Mouse (Mus musculus): ENCODE measurements around the gene Slc9a3r1. TPM values are rescaled to one million over a fixed set of nuclear protein-coding genes. Genes with fewer than 3 reads are reported as not detected.

The Slc9a3r1 gene
- total RNA-seq, 2 experiments from 2014 or later = 11.9 to 17.4 TPM

GRCm38 (mm10) chr11:115161578-115162204 is 1.4 kb upstream of the Slc9a3r1 start:
- DNase-seq = peak in 1 of 2 experiments; percentile 14
- intact Hi-C loops (cut with DNase I) = loop anchor here (1.0 to 2.0 kb wide), 2 partner anchors 21 to 109 kb away; no protein-coding TSS in a partner anchor

- no peak for DNase-seq
- intact Hi-C loops (cut with DNase I) = no loop called here
Observed at GRCm38 (mm10) chr11:115162205-115162601, 938 bp upstream of the Slc9a3r1 start.

- peak in 1 of 2 experiments; percentile 50 for DNase-seq
- intact Hi-C loops (cut with DNase I) = no loop called here
Observed at GRCm38 (mm10) chr11:115163568-115164150, 518 bp downstream of the Slc9a3r1 start.

DNA sequence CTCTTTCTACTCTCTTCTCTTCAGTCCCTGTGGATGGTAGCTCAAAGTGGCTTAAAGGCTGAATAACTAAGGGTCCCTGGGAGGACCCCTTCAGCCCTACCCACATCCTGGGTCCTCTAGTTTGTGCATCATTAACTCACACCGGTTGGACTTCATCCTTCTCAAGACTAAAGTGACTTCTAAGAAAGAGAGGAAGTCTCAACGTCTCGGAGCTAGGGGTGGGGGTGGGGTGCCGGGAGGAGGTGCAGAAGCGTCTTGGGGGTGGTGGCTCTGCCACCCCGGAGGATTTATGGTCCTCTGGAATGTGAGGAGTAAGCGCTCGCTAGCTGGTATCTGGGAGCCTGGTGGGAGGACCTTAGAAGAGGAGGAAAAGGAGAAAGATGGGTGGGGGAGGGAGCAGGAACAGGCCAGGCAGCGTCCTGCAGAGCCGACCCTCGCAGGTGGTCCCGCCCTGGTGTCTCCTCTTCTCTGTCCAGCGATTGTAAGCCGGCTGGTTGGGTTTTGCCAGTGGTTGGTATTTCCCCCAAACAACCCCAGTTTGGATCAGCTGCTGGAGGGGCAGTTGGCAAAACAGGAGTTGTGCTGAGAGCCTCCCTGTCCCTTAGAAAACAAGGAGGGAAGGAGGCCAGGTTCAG is 1.3 kb downstream of the Slc9a3r1 start:
- peak in 1 of 2 experiments; percentile 13 for DNase-seq
- intact Hi-C loops (cut with DNase I) = no loop called here

DNA sequence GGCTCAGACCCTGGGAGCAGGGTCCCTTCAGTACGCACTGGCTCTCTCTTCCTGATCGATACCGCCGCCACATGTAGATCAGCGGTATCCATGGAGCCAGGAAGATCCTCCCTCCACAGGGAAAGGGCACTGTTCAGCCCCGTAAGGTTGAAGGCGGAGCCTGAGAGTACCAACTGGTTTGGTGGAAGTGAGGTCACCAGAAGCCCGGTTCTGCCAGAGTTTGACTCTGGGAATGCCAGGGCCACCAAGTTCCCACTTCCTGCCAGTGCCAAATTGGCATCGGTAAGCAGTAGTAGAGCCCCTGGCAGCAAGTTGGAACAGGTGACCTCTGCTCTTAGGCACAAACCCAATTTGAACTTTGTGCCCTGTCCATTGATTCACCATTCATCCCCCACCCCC is 1.8 kb downstream of the Slc9a3r1 start:
- DNase-seq = peak in 1 of 2 experiments; percentile 18
- intact Hi-C loops (cut with DNase I) = no loop called here

DNA sequence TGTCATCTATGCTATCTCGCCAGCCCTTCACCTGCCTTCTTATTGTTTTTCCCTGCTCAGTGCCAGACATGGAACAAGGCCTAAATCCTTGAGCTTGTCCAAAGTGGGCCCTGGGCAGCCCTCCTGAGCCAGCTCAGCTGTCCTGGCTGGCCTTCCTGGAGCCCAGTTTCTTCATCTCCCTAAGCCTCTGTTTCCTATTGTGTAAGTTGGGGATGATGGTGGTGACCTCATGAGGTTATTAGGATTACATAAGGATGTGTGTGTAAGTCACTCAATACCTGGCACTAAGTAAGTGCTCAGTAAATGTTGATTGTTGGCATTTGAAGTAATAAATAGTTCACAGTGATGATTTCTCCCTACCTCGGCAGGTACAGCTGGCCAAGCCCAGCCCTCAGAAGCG is 3.6 kb downstream of the Slc9a3r1 start:
- DNase-seq = no peak
- intact Hi-C loops (cut with DNase I) = no loop called here

DNA sequence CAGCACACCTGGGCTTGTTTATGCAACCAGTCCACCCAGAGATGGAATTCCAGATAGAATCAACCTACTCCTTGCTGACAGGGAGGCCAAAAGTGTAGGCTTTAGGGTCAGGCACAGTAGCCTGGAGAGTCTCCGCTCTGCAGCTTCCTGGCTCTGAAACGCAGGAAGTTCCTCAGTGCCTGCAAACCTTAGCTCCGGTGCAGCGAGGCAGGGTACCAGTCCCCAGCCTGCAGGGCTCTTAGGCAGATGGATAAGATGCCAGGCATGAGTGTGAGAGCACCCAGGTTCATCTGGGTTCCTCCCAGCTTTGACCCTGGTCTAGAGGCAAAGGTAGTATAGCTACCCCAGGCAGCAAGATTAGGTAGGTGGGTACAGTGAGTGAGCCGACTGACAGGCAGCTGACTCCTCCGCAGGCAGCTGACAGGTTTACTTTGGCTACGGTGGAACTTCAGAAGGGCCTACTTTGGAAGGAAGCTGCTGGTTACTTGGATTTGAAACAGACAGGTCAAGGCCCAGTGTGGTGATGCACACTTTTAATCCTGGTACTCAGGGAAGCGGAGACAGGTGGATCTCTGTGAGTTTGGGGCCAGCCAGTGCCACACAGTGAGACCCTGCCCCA is 4.6 kb downstream of the Slc9a3r1 start:
- no peak for DNase-seq
- intact Hi-C loops (cut with DNase I) = no loop called here

GRCm38 (mm10) chr11:115169430-115169829 is 6.3 kb downstream of the Slc9a3r1 start:
- no peak for DNase-seq
- intact Hi-C loops (cut with DNase I) = no loop called here

DNA sequence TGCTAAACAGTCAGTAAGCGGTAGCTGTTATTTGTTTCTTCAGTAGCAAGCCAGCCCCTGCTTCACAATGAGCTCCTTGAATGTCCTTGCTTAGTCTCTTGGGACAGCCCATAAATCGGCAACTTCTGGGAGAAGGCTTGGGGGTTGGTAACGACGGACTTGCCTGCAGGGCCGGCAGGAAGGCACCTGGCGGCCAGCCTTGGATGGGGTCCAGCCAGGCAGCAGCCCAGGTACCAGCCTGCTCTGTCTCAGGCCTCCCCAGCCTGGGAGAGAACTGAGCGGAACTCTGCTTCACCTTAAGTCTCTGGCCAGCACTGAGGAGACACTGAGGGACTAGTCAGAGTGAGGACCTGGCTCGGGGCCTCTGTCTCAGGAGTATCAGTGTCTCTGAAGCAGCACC is 8.0 kb downstream of the Slc9a3r1 start:
- DNase-seq = no peak
- intact Hi-C loops (cut with DNase I) = no loop called here

DNA sequence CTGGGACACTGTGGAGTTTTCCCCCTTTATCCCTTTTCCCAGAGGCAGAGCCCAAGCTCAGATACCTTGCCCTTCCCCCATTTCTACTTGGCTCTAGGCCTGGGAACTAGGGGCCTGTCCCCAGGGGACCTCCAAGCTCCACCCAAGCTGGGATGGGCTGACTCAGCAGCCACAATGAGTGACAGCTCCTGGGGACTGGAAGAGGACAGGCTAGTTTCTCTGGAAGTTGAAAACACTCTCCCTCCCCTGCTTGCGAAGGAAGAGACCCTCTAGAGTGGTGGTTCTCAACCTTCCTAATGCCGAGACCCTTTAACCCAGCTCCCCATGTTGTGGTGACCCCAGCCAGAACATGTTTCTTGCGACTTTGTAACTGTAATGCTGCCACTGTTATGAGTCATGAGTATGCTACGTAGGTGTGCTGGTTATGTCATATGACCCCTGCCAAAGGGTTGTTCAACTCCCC is 9.7 kb downstream of the Slc9a3r1 start:
- peak; percentile 78 to 83 for DNase-seq
- intact Hi-C loops (cut with DNase I) = no loop called here

DNA sequence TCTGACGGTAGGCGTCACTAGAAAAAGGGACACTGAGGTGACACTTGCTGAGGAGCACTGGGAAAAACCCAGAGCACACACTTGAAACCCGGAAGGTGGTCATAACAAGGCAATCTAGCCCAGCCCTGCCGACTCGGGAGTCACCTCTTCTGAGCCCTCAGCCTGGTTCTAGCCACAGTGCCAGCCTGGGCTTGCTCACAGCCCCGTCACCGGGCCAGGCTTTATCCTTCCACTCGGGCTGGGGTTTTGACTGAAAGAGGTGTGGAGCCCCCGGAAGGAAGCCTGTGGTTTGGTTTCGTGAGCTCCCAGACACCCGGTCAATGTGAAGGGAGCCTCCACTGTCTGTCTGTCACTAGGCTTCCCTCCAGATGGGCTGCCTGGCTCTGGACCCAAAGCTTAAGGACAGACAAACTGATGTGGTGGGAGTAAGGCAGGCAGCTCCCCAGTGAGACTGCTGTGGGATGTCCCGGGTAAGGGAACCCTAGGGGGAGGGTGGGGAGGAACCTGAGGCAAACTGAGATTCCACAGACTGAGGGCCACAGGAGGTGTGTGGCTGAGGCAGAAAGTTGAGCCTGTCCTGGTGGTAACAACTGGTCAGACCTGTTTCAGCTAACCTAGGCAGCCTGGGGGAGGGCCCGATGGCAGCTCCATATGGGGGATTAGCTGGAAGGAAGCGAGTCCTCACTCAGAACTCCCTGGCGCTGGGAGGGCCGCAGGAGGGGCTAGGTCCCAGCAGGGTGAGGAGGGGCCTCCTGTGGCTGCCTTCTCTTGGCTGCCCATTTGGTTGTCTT is 10.6 kb downstream of the Slc9a3r1 start:
- intact Hi-C loops (cut with DNase I) = no loop called here
- DNase-seq = no peak

- peak; percentile 29 to 54 for DNase-seq
- intact Hi-C loops (cut with DNase I) = no loop called here
Observed at GRCm38 (mm10) chr11:115176399-115177190, 13.5 kb downstream of the Slc9a3r1 start.

DNA sequence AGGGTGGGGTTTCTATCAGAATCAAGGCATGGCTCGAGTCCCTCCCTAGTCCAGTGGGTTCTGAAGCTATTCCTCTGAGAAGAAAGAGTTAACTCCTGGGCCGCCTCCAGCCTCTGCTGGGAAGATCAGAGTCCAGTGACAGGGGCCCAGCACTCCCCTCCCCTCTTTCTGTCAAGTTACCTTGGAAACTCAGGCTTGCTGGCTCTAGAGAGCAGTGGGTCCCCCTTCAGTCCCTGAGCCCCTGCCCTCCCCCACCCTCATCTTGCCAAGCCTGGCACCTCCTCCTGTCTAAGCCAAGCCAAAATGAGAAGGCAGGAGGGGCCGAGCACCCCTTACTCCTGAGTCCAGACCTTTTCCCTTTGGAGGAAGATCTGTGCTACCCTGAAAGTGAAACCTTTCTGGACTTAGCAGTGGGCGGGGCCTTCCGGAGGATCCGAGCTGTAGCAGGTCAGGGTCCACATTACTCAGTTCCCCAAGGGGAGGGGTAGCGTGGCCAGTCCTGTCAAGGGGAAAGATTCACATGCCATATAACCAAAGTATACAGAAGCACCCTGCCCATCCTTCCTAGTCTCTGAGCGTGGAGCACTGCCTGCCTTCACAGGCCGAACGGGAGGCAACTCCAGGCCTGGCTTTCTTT is 14.5 kb downstream of the Slc9a3r1 start:
- intact Hi-C loops (cut with DNase I) = no loop called here
- DNase-seq = no peak

DNA sequence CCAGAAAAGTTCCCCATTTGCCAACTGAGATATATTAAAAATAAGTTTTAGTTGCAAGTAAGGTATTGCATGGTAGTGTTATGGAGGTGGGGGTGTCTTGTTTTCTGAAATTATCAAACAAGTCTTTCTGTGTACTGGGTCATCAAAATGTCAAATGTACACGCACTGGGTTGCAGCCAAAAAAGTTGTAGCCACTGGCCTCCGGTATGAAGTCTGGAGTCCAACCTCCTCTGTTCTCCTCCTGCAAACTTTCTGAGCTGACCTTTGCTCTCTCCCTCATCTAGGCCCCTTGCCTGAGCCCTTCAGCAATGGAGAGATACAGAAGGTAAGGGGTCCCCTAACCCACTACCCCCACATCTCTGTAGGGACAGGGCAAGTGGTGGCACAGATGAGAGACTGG is 15.6 kb downstream of the Slc9a3r1 start:
- intact Hi-C loops (cut with DNase I) = no loop called here
- no peak for DNase-seq

DNA sequence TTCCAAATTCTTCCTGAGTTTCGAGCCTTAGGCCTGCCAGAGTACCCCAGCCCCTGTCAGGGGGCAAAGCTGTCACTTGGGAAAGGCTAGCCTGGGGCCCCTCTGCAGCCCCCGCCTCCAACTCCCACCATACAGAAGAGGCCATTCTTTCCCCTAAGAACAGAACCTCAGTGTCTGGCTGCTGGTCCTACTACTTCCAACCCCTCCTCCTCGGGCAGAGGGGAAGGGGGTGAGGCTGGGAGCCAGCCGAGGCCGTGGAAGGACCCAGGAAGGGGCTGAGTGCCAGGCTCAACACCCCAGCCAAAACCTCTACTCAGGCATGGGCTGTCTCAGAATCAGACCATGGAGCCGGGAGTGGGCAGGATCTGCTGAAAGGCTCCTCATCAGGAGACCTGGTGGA is 16.1 kb downstream of the Slc9a3r1 start:
- intact Hi-C loops (cut with DNase I) = no loop called here
- DNase-seq = no peak

GRCm38 (mm10) chr11:115179881-115180280 is 16.7 kb downstream of the Slc9a3r1 start:
- intact Hi-C loops (cut with DNase I) = no loop called here
- no peak for DNase-seq

- peak; percentile 83 to 92 for DNase-seq
- intact Hi-C loops (cut with DNase I) = loop anchor here (1.0 kb wide), 2 partner anchors 21 to 99 kb away; no protein-coding TSS in a partner anchor
Observed at GRCm38 (mm10) chr11:115181913-115182638, 18.9 kb downstream of the Slc9a3r1 start.

DNA sequence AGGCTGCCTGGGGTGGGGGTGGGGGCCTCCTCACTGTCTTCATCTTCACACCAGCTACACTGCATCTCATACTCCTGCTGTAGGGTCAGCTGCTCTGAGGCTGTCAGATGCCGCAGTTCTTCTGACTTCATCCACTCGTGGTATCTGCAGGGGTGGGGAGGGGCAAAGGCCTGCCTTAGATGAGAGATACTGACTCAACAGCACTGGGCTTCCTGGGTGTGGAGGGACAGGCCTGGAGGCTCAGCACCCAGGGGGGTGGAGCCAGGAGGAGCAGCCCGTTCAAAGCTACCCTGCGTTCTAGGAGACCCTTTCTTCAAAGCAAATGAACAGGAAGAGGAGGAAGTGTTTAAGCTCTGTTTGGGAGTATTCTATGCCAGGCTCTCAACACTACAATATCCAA is 21.8 kb downstream of the Slc9a3r1 start:
- no peak for DNase-seq
- intact Hi-C loops (cut with DNase I) = no loop called here

GRCm38 (mm10) chr11:115187224-115187639 is 24.1 kb downstream of the Slc9a3r1 start, which contains the start of gene Tmem104:
TSS of gene Tmem104 (plus strand) at chr11:115187487.
- DNase-seq = peak; percentile 99
- intact Hi-C loops (cut with DNase I) = no loop called here

Measured in heart, postnatal 10 days (tissue).